Comparison of ENCODE assay signal across 10 mouse cellular contexts in the genomic region with DNA sequence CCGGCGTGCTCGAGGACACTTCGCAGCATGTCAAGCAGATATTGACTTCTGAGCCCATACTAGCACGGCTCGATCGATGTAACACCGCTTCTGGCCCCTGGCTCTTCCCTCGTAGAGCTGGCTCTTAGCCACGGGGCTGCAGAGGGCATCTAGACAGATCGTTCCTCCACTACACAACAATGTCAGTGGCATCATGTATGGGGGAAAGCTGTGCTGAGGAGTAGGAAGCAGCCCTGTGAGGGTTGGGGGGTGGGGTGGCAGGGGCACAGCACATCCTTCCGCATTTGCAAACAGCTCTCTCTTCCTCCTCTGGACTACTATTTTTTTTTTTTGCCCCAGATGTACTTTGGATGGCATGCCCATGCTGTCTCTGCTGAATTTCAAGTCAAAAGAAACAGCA.
DNase-seq lines count a peak whose midpoint lies in the region; ATAC-seq and TF ChIP-seq lines count a peak whose summit lies in the region.
"Had no signal": no experiment of that assay in that cellular context is flagged by ENCODE, and none has a peak within 500 bp of the region (broad histone marks: within the 10 kb centered on the region; RNA-seq: fewer than 3 reads in every experiment).

No protein-coding gene starts in this region.

- H3K9ac ChIP-seq in forebrain, embryonic 16.5 days (replicated peaks; ENCODE audit: low read depth, low read length), result no peak overlapping the region
- H3K9ac ChIP-seq in midbrain, embryonic 11.5 days (ENCODE audit: low read length), result no peak overlapping the region
- H3K9ac ChIP-seq in midbrain, embryonic 13.5 days (replicated peaks), result no peak overlapping the region
- H3K9ac ChIP-seq in liver, embryonic 14.5 days (replicated peaks), result no peak overlapping the region

- H3K27ac ChIP-seq in forebrain, embryonic 10.5 days, result peak overlapping the region; percentile 60
- H3K27ac ChIP-seq in forebrain, embryonic 16.5 days (ENCODE audit: low read length), result no peak overlapping the region
- H3K27ac ChIP-seq in midbrain, embryonic 11.5 days (ENCODE audit: low read depth, low read length), result no peak overlapping the region
- no peak overlapping the region; the same call in 1 of the 2 replicates for H3K27ac ChIP-seq in midbrain, embryonic 13.5 days
- no peak overlapping the region for H3K27ac ChIP-seq in liver, embryonic 14.5 days

- H3K27me3 ChIP-seq in forebrain, embryonic 10.5 days (ENCODE audit: poor library complexity, severe bottlenecking), result peaks cover 64% of the 10 kb centered on the region
- H3K27me3 ChIP-seq in forebrain, embryonic 16.5 days (replicated peaks; ENCODE audit: control insufficient read depth, insufficient read depth, low read length), result no peaks in the 10 kb centered on the region
- H3K27me3 ChIP-seq in midbrain, embryonic 11.5 days (ENCODE audit: control insufficient read depth, insufficient read depth, low read length), result peaks cover 13% of the 10 kb centered on the region
- H3K27me3 ChIP-seq in midbrain, embryonic 13.5 days, result peaks cover 29% of the 10 kb centered on the region
- H3K27me3 ChIP-seq in liver, embryonic 14.5 days (ENCODE audit: control insufficient read depth, insufficient read depth, low read length), result no peaks in the 10 kb centered on the region

- no peak for TF ChIP-seq EP300 in liver, embryonic 14.5 days (IDR thresholded peaks at IDR 0.05; ENCODE audit: low read depth)

- WGBS in forebrain, embryonic 10.5 days, result 86% methylated on average over 12 of the region's 12 CpGs
- WGBS in forebrain, embryonic 16.5 days, result 64% methylated on average over 12 of the region's 12 CpGs
- WGBS in midbrain, embryonic 11.5 days, result 74% methylated on average over 12 of the region's 12 CpGs
- WGBS in midbrain, embryonic 13.5 days, result 67% methylated on average over 12 of the region's 12 CpGs
- 18% methylated on average over 12 of the region's 12 CpGs for WGBS in liver, embryonic 14.5 days (ENCODE audit: insufficient replicate concordance)

- no peaks in the 10 kb centered on the region for H3K36me3 ChIP-seq in forebrain, embryonic 10.5 days (replicated peaks)
- no peaks in the 10 kb centered on the region for H3K36me3 ChIP-seq in forebrain, embryonic 16.5 days (ENCODE audit: control insufficient read depth, insufficient read depth)
- no peaks in the 10 kb centered on the region for H3K36me3 ChIP-seq in midbrain, embryonic 11.5 days (ENCODE audit: control insufficient read depth, insufficient read depth, low read length)
- no peaks in the 10 kb centered on the region for H3K36me3 ChIP-seq in midbrain, embryonic 13.5 days
- H3K36me3 ChIP-seq in liver, embryonic 14.5 days (replicated peaks; ENCODE audit: control insufficient read depth, insufficient read depth, low read depth), result no peaks in the 10 kb centered on the region

- H3K4me3 ChIP-seq in forebrain, embryonic 10.5 days, result no peak overlapping the region
- H3K4me3 ChIP-seq in forebrain, embryonic 16.5 days (replicated peaks; ENCODE audit: low read length), result no peak overlapping the region
- no peak overlapping the region for H3K4me3 ChIP-seq in midbrain, embryonic 11.5 days (ENCODE audit: low read depth, low read length)
- H3K4me3 ChIP-seq in midbrain, embryonic 13.5 days (replicated peaks), result no peak overlapping the region
- H3K4me3 ChIP-seq in liver, embryonic 14.5 days (ENCODE audit: insufficient read depth in 1 of 2, low read depth in 2 of 2, low read length in 2 of 2), result no peak overlapping the region
- H3K4me3 ChIP-seq: myocyte had no signal

- DNase-seq in forebrain, embryonic 10.5 days (ENCODE audit: extremely low spot score, low spot score), result no peak
- peak; percentile 85 for DNase-seq in midbrain, embryonic 11.5 days (ENCODE audit: low spot score, missing footprints)
- DNase-seq in liver, embryonic 14.5 days (ENCODE audit: low read depth in 3 of 3, low spot score in 3 of 3), result no peak
- DNase-seq in thymus, postnatal 25 days, result peak; percentile 45
- DNase-seq in embryo, embryonic 10 days (ENCODE audit: low spot score), result no peak
- DNase-seq in layer of hippocampus, adult 11-12 months (ENCODE audit: low spot score), result no peak

- H3K4me2 ChIP-seq in forebrain, embryonic 16.5 days (ENCODE audit: low read length), result no peak overlapping the region
- no peak overlapping the region for H3K4me2 ChIP-seq in midbrain, embryonic 11.5 days
- H3K4me2 ChIP-seq in midbrain, embryonic 13.5 days (replicated peaks), result no peak overlapping the region
- peak overlapping the region; percentile 31; the same call in 1 of the 2 replicates for H3K4me2 ChIP-seq in liver, embryonic 14.5 days (ENCODE audit: low read depth)

- H3K9me3 ChIP-seq in forebrain, embryonic 10.5 days, result no peaks in the 10 kb centered on the region
- H3K9me3 ChIP-seq in forebrain, embryonic 16.5 days (ENCODE audit: control insufficient read depth, low read length), result no peaks in the 10 kb centered on the region
- no peaks in the 10 kb centered on the region for H3K9me3 ChIP-seq in midbrain, embryonic 11.5 days (ENCODE audit: control insufficient read depth, low read length)
- no peaks in the 10 kb centered on the region for H3K9me3 ChIP-seq in midbrain, embryonic 13.5 days
- no peaks in the 10 kb centered on the region for H3K9me3 ChIP-seq in liver, embryonic 14.5 days (ENCODE audit: control insufficient read depth, low read length)

- peaks cover 59% of the 10 kb centered on the region for H3K4me1 ChIP-seq in forebrain, embryonic 10.5 days
- no peaks in the 10 kb centered on the region; the same call in 1 of the 2 replicates for H3K4me1 ChIP-seq in forebrain, embryonic 16.5 days (replicated peaks; ENCODE audit: control insufficient read depth, insufficient read depth, low read length)
- H3K4me1 ChIP-seq in midbrain, embryonic 11.5 days (ENCODE audit: control insufficient read depth, insufficient read depth, low read length), result peaks cover 12% of the 10 kb centered on the region
- peaks cover 20% of the 10 kb centered on the region for H3K4me1 ChIP-seq in midbrain, embryonic 13.5 days (replicated peaks)
- H3K4me1 ChIP-seq in liver, embryonic 14.5 days (replicated peaks; ENCODE audit: control insufficient read depth in 2 of 2, insufficient read depth in 2 of 2, low read length in 1 of 2), result 0 out of 4 replicates have a peak, but pooled peaks cover 0 to 3% of the 10 kb centered on the region in 2 experiments

- no peak for TF ChIP-seq CTCF in liver, embryonic 14.5 days (IDR thresholded peaks at IDR 0.05; ENCODE audit: low read depth)

- no peak for ATAC-seq in forebrain, embryonic 16.5 days
- no peak for ATAC-seq in midbrain, embryonic 11.5 days (ENCODE audit: low FRiP score)
- no peak for ATAC-seq in midbrain, embryonic 13.5 days
- no peak for ATAC-seq in liver, embryonic 14.5 days (ENCODE audit: insufficient read depth)
- ATAC-seq: forebrain, embryonic 14.5 days had no signal

Comparison
In these comparisons a context has a peak if more than half of its experiments do, and no peak if none do; other contexts are left out.
1. DNase-seq: peak in midbrain, embryonic 11.5 days (single experiment) and thymus, postnatal 25 days (single experiment); none in forebrain, embryonic 10.5 days (single experiment), liver, embryonic 14.5 days (0 of 3), embryo, embryonic 10 days (single experiment) and layer of hippocampus, adult 11-12 months (single experiment).